Mouse (Mus musculus) liver, postnatal 0 days (tissue): ENCODE results near the gene Lrrc75a. TPM values are rescaled to one million over a fixed set of nuclear protein-coding genes. Genes with fewer than 3 reads are reported as not detected.
A peak's percentile ranks its signal among the peaks of the same experiment; 100 is the strongest.

ENCODE experiments used
- ATAC-seq: fragments of 200-750 bp; cut with Nextera tagmentation; 2 replicates; pipeline ENCODE4 v1.8.0; 2017; ENCODE audit warnings: mild to moderate bottlenecking, moderate library complexity
- DNase-seq: peaks from one replicate; pipeline ENCODE4 v3.0.0-alpha.2; 2016
- H3K27ac ChIP-seq: fragments of 300-500 bp; sonication (generic); 2 replicates; pipeline ENCODE4 v1.5.1; 2014; ENCODE audit warnings: antibody characterized with exemption, moderate library complexity, mild to moderate bottlenecking, low read depth
- H3K27me3 ChIP-seq: fragments of 300-500 bp; sonication (generic); 2 replicates; pipeline ENCODE4 v1.6.1; 2014; ENCODE audit warnings: low read length, control low read depth, mixed read lengths; ENCODE audit not compliant: insufficient read depth
- H3K36me3 ChIP-seq: fragments of 300-500 bp; sonication (generic); replicated peaks from 2 replicates; pipeline ENCODE4 v1.6.1; 2014; ENCODE audit warnings: mild to moderate bottlenecking, control low read depth, low read length, moderate library complexity, mixed read lengths; ENCODE audit not compliant: insufficient read depth
- H3K4me1 ChIP-seq: fragments of 300-500 bp; sonication (generic); 2 replicates; pipeline ENCODE4 v1.6.1; 2014; ENCODE audit warnings: antibody characterized with exemption, mild to moderate bottlenecking, control low read depth; ENCODE audit not compliant: insufficient read depth
- H3K4me2 ChIP-seq: fragments of 300-500 bp; sonication (generic); 2 replicates; pipeline ENCODE4 v1.6.1; 2014; ENCODE audit warnings: low read depth, mild to moderate bottlenecking, low read length, moderate library complexity, mixed read lengths
- H3K4me3 ChIP-seq: fragments of 300-500 bp; sonication (generic); 2 replicates; pipeline ENCODE4 v1.5.1; 2014; ENCODE audit warnings: low read depth, low read length
- H3K9ac ChIP-seq: fragments of 300-500 bp; sonication (generic); replicated peaks from 2 replicates; pipeline ENCODE4 v1.6.1; 2014; ENCODE audit warnings: mild to moderate bottlenecking, moderate library complexity
- H3K9me3 ChIP-seq: fragments of 300-500 bp; sonication (generic); 2 replicates; pipeline ENCODE4 v1.6.1; 2016; ENCODE audit warnings: mild to moderate bottlenecking, control low read depth, low read length, mixed read lengths
- CTCF ChIP-seq: sonication (generic); IDR thresholded peaks from 2 replicates; pipeline ENCODE4 v1.5.1; 2016; ENCODE audit warnings: antibody characterized with exemption, low read depth
- EP300 ChIP-seq: IDR thresholded peaks from 2 replicates; pipeline ENCODE4 v1.6.1; 2016; ENCODE audit warnings: antibody characterized with exemption, low read depth, mild to moderate bottlenecking
- WGBS: fragments of 180-500 bp; shearing (Covaris S2); extraction: QIAGEN DNeasy Blood & Tissue Kit; methylation state at CpG from one replicate; pipeline ENCODE4 v1.1.7; 2014; ENCODE audit not compliant: insufficient replicate concordance; 5-methylcytosine and 5-hydroxymethylcytosine counted together
- polyA plus RNA-seq: library from polyadenylated mRNA; unstranded; fragments of >200 nt; fragmentation: Nextera tagmentation; extraction: Ambion mirVana; gene quantifications from 2 replicates; pipeline ENCODE4 v1.2.1, GENCODE M21; 2015

The Lrrc75a gene
- polyA plus RNA-seq, 1 experiment from 2014 or later, result 1.1 TPM

GRCm38 (mm10) chr11:62646958-62647515 lies 1.3 kb downstream of the Lrrc75a start:
- no peak for TF ChIP-seq CTCF
- no peak for TF ChIP-seq EP300
- WGBS, result 38% methylated on average over 7 of the region's 7 CpGs
- peaks cover 3% of the 10 kb centered on the region; the same call in 1 of the 2 replicates for H3K36me3 ChIP-seq
- peak overlapping the region; percentile 41 for H3K27ac ChIP-seq
- peak overlapping the region; percentile 94 for H3K4me2 ChIP-seq
- H3K4me1 ChIP-seq, result peaks cover 45% of the 10 kb centered on the region
- H3K9ac ChIP-seq, result no peak overlapping the region
- no peak overlapping the region for H3K4me3 ChIP-seq
- DNase-seq (no peak), ATAC-seq (no peak)
- no peaks in the 10 kb centered on the region for H3K27me3 ChIP-seq
- H3K9me3 ChIP-seq, result no peaks in the 10 kb centered on the region

DNA sequence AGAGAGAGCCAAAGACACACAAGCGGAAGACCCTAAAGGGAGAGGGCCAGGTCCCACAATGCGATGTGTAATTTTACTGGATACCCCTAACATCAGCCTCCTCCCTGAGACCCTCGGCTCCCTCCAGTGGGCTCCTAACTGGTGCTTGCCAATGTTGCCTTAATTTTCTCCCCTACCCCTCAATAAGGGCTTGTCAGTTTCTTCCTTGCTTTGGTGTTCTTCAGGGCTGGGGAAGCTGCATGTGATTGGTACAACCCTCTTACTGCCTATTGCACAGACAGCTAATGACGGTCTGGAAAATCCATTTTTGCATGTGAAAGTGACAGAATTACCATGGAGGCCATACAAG lies 1.9 kb downstream of the Lrrc75a start:
- peak overlapping the region; percentile 94 for H3K4me2 ChIP-seq
- H3K4me1 ChIP-seq, result peaks cover 45% of the 10 kb centered on the region
- H3K27me3 ChIP-seq, result no peaks in the 10 kb centered on the region
- no peak for TF ChIP-seq CTCF
- TF ChIP-seq EP300, result no peak
- 20% methylated on average over 4 of the region's 4 CpGs for WGBS
- no peak for DNase-seq
- no peak for ATAC-seq
- H3K9me3 ChIP-seq, result no peaks in the 10 kb centered on the region
- H3K27ac ChIP-seq, result peak overlapping the region; percentile 41
- no peak overlapping the region for H3K4me3 ChIP-seq
- peaks cover 3% of the 10 kb centered on the region; the same call in 1 of the 2 replicates for H3K36me3 ChIP-seq
- no peak overlapping the region for H3K9ac ChIP-seq

GRCm38 (mm10) chr11:62645732-62646494 lies 2.4 kb downstream of the Lrrc75a start:
- Histone ChIP-seq H3K36me3 (peaks cover 3% of the 10 kb centered on the region; the same call in 1 of the 2 replicates), H3K27me3 (no peaks in the 10 kb centered on the region), H3K9ac (no peak overlapping the region), H3K4me1 (peaks cover 45% of the 10 kb centered on the region), H3K27ac (peak overlapping the region; percentile 41), H3K4me3 (no peak overlapping the region), H3K9me3 (no peaks in the 10 kb centered on the region), H3K4me2 (peak overlapping the region; percentile 94; the same call in 1 of the 2 replicates)
- TF ChIP-seq CTCF (no peak), EP300 (no peak)
- peak; percentile 62 for DNase-seq
- peak; percentile 7; the same call in 1 of the 2 replicates for ATAC-seq
- 17% methylated on average over 8 of the region's 8 CpGs for WGBS

- H3K4me1 ChIP-seq, result peaks cover 45% of the 10 kb centered on the region
- 74% methylated on average over 4 of the region's 4 CpGs for WGBS
- no peak for DNase-seq
- H3K4me3 ChIP-seq, result no peak overlapping the region
- peak overlapping the region; percentile 41; the same call in 1 of the 2 replicates for H3K27ac ChIP-seq
- no peak for ATAC-seq
- no peaks in the 10 kb centered on the region for H3K27me3 ChIP-seq
- H3K4me2 ChIP-seq, result no peak overlapping the region
- H3K36me3 ChIP-seq, result no peaks in the 10 kb centered on the region
- TF ChIP-seq EP300 (no peak), CTCF (no peak)
- no peak overlapping the region for H3K9ac ChIP-seq
- H3K9me3 ChIP-seq, result no peaks in the 10 kb centered on the region
These were observed 3.0 kb downstream of the Lrrc75a start for GRCm38 (mm10) chr11:62645337-62645675.

DNA sequence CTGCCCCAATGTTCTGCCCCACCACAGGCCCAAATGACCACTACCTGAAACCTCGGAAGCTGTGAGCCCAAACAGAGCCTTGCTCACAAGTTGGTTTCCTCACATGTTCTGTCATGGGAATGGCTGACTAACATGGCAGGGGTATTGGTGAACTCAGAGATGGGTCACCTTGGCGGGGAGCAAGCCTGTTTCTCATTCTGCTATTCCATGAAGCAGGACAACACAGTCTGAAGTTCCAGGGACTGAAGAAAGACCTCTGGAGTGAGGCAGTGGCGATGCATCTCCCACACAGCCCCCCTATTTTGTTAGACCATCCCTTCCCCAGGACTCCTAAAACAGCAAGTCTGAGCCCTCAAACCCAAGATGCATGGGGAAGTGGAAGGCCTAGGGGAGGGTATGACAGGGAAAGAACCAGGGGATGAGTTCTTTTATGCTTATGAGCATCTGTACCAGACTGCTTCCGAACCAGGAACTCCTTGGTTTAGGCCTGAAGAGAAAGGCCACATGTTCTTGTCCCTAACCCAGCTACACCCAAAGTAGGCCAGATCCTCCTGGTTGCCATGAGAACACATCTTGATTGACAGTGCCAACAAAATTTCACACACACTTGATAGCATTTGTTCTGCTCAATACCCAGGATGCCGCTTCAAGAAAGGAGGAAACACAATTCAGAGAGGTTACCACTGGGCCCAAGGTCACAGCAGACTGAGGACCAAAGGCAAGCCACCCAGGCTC lies 3.6 kb downstream of the Lrrc75a start:
- H3K4me1 ChIP-seq, result peaks cover 45% of the 10 kb centered on the region
- no peak for TF ChIP-seq CTCF
- H3K4me3 ChIP-seq, result no peak overlapping the region
- no peak overlapping the region for H3K9ac ChIP-seq
- no peaks in the 10 kb centered on the region for H3K27me3 ChIP-seq
- H3K4me2 ChIP-seq, result no peak overlapping the region
- ATAC-seq (no peak), DNase-seq (no peak)
- no peaks in the 10 kb centered on the region for H3K36me3 ChIP-seq
- H3K27ac ChIP-seq, result no peak overlapping the region
- H3K9me3 ChIP-seq, result no peaks in the 10 kb centered on the region
- 76% methylated on average over 5 of the region's 5 CpGs for WGBS

DNA sequence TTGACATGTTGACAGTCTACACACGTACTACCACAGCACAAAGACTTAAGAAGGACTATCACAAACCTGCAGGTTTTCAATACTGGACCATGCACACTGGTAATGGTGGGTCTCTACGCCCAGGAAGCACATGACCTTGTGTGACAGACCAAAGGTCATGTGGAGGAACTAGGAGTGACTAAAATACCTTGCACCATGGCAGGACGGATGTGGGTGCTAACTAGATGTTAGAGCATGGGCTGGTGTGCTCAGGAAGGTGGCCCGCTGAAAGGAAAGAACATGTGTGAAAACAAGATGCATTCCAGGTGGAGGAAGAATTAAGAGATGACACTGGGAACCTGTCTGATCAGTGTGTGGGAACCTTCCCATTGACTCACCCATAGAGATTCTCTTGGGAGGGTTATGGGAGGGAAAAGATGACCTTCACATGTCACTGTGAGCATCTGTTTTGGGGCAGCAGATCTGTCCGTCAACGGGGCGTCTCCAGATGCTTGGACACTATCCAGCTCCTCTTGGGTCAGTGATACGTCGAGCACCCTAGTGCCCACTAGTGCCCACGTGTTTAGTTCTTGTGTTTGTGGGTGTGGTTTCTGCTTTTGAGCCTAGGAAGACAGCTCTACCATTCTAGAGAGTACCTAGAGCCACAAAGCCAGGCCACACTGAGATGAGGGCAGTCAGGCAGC lies 4.5 kb downstream of the Lrrc75a start:
- Histone ChIP-seq H3K9ac (no peak overlapping the region), H3K36me3 (no peaks in the 10 kb centered on the region), H3K4me3 (no peak overlapping the region), H3K9me3 (no peaks in the 10 kb centered on the region), H3K27ac (no peak overlapping the region), H3K4me2 (no peak overlapping the region), H3K27me3 (no peaks in the 10 kb centered on the region), H3K4me1 (peaks cover 45% of the 10 kb centered on the region)
- no peak for DNase-seq
- 72% methylated on average over 10 of the region's 10 CpGs for WGBS
- ATAC-seq, result no peak
- TF ChIP-seq CTCF (no peak), EP300 (no peak)
